Mouse (Mus musculus) heart, postnatal 0 days (tissue): ENCODE measurements at regions not wholly inside any gene's neighbourhood (a gene's known extent, or its start where the extent isn't known, plus 50 kb on each side); places are given as distances from the start of the nearest gene placed in this dataset.

Experiments used
- CTCF ChIP-seq: IDR thresholded peaks from 2 replicates; pipeline ENCODE4 v1.5.1; 2016; ENCODE audit warnings: antibody characterized with exemption, control low read depth, low read depth
- EP300 ChIP-seq: IDR thresholded peaks from 2 replicates; pipeline ENCODE4 v1.6.1; 2016; ENCODE audit warnings: antibody characterized with exemption, low read depth

DNA sequence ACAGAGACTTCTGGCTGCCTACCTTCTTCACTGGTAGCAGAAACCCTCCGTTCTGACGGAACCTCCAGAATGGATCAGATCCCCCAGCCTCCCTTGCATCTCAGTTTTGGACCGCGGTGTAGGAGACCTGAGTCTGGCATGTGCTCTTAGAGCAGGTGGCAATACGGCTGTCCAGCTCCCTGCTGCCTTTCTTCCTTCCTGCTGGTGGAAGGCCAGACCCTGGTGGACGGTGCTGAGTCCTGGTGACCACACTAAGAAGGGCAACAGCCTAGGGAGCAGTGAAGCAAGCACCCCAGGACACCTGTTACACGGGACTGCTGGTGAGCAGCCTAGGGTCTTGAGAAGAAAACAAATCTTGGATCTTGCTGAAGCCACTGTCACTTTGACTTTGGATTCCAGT lies 152.7 kb downstream of the Tmem132e start:
- no peak for TF ChIP-seq CTCF
- TF ChIP-seq EP300: no peak
